Mouse (Mus musculus): ENCODE results near the gene Uqcr11.

Gene Uqcr11

DNA sequence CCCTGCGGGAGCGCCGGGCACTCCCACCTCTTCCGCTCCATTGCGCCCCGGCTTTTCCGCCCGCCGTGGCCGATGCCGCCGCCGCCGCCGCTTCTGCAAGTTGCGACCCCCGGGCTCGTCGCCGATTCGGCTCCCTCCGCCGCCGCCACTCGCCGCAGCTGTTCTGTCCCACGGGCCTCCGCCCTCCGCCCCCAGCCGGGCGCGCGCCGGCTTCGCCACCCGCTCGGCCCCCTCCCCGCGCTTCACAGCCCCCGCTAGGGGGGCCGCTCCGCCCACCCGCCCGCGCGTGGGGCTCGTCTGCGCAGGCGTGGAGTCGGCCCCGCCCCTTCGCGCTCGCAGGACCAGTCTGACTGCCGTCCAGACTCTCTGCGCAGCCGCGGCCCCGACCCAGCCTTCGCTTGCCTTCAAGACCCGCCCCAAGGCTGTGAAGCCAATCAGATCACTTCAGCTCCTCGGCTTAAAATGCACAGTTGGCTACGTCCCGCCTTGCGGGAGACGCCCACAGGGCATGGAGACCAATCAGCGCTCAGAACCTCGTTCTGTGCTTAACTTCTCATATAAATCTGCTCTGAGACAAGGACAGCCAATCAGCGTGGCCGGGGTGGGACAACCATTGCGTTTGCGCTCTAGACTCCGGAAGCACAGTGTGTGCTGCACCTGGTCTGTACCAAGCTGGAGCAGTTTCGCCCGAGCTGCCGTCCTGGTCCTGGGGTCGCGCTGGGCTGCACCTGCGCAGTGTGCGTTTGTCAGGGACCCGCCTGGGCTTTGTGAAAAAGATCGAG, 7.2 kb downstream of the Uqcr11 start, which contains the start of gene Mbd3:
TSS of gene Mbd3 (minus strand) at position 360 of the 782 bp plus-strand sequence.
- peak; percentile 98 for DNase-seq (ENCODE audit: extremely low read depth, low read depth, low spot score)

GRCm38 (mm10) chr10:80398719-80399190, 7.9 kb downstream of the Uqcr11 start:
- no peak for DNase-seq (ENCODE audit: extremely low read depth, low read depth, low spot score)

DNA sequence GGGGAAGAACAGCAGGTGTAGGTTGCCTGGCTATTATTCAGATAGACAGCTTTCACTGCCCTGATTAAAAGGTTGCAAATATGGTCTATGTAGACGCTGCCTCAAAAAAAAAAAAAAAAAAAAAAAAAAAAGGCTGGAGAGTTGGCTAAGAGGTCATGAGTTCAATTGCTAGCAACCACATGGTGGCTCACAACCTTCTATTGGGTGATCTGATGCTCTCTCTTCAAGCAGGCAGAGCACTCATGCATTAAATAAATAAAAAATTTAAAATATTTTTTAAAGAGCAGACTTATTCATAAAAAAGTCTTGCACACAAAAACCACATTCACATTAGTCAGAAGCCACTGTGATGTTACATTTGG, 8.5 kb downstream of the Uqcr11 start:
- DNase-seq (ENCODE audit: extremely low read depth, low read depth, low spot score): no peak

DNA sequence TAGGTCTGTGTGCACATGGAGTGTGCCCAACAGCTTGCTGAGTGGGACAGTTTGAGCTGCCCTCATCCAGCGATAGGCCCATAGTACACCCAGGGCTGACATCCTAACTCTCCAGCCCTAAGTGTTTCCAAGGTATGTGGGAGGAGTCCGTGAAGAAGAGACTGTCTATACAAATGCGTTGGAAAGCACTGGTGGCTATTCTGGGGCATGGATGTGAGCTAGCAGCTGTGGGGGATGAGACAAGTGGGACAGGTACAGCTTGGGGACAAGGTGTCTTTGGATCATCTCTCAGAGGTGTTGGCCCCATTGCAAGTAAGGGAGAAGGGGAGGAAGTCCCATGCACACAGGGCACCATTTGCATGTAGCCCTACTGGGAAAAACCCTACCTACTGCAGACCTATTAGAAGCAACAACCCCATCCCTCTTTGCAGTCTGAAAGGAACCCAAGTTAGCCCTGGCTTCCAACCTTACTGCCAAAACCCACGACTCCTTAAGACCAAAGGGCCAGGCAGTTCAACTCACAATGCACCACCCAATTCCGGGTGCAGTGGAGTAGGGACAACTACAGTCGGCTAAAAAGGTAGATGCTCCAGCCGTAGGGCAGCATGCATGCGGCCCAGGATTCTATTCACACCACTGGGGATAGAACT, 9.0 kb downstream of the Uqcr11 start:
- no peak for DNase-seq (ENCODE audit: extremely low read depth, low read depth, low spot score)

DNA sequence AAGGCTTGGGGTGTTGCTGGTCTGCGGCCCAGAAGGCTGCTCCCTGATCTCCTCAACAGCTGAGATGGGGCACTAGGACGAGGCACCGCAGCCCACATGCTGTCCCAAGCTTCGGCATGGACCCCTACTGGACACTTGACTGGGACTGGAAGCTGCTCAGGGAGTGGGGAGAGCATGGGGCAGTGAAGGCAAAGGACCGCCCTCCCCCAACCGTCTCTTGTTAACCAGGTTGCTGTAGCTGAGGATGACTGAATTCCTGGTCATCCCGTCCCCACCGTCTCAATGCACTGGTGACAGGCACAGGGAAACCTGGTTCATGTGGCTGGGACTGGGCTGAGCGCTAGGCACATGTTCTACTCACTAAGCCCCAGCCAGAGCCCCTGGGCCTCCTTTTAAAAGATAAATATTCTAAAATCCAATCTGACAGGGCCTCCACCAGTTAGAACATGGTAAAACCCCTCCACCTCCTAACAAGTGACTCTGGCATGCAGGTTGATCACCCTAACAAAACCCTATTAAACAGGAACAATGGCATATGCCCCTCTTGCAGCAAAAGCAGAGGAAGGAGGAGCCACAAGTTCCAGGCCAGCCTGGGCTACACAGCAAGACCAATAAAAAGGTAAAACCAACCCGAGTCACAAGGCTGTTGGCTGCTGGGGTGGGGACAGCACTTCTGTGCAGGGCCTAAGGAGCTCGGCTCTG, 9.7 kb downstream of the Uqcr11 start:
- DNase-seq (ENCODE audit: extremely low read depth, low read depth, low spot score): no peak

GRCm38 (mm10) chr10:80395025-80395627, 11.5 kb downstream of the Uqcr11 start:
- DNase-seq (ENCODE audit: extremely low read depth, low read depth, low spot score): no peak

- DNase-seq (ENCODE audit: extremely low read depth, low read depth, low spot score): no peak
These were observed 13.9 kb downstream of the Uqcr11 start for GRCm38 (mm10) chr10:80392687-80393086.

DNA sequence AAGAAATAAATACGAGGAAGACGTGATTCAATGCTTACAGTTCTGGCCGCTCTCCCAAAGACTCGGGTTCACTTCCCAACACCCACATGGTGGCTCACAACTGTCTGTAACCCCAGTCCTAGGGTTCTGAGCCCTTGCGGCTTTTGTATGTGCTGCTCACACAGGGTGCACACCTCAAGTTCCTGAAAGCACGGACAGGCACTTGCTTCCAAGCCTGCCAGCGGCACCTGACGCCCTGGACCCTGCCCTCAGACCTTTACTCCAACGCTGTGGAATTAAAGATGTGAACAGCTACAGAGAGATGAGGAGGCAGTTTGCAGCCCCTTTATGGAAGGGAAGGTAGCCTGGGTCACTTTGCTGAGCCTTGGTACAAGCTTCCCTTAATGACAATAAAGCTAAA, 15.9 kb downstream of the Uqcr11 start:
- DNase-seq (ENCODE audit: extremely low read depth, low read depth, low spot score): no peak

DNA sequence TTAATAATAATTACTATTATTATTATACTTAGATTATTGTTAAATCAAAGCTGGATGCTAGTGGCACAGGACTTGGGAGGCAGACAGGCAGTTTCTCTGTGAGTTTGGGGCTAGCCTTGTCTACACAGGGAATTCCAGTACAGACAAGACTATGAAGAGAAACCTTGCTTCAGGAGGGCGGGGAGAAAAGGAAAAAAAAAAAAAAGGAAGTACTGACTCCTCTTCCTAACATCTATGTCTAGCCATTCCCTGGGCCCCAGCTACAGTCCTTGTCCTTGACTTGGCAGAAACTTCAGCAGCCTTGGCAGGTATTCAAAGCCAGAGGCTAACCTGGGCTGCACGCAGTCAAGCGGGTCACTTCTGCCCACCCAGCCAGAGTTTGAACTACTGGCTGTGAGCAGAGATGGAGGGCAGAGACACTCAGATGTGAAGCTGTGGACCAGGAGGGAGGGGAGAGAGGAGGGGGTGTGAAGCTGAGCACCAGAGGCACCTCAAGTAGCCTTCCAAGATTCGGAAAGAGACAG, 17.4 kb downstream of the Uqcr11 start:
- no peak for DNase-seq (ENCODE audit: extremely low read depth, low read depth, low spot score)

- DNase-seq (ENCODE audit: extremely low read depth, low read depth, low spot score): no peak
These were observed 17.9 kb downstream of the Uqcr11 start for GRCm38 (mm10) chr10:80388731-80389130.

GRCm38 (mm10) chr10:80387522-80387959, 19.1 kb downstream of the Uqcr11 start, which contains the start of gene Mex3d:
Gene Mex3d (minus strand): TSS chr10:80387659.
- no peak for DNase-seq (ENCODE audit: extremely low read depth, low read depth, low spot score)

DNA sequence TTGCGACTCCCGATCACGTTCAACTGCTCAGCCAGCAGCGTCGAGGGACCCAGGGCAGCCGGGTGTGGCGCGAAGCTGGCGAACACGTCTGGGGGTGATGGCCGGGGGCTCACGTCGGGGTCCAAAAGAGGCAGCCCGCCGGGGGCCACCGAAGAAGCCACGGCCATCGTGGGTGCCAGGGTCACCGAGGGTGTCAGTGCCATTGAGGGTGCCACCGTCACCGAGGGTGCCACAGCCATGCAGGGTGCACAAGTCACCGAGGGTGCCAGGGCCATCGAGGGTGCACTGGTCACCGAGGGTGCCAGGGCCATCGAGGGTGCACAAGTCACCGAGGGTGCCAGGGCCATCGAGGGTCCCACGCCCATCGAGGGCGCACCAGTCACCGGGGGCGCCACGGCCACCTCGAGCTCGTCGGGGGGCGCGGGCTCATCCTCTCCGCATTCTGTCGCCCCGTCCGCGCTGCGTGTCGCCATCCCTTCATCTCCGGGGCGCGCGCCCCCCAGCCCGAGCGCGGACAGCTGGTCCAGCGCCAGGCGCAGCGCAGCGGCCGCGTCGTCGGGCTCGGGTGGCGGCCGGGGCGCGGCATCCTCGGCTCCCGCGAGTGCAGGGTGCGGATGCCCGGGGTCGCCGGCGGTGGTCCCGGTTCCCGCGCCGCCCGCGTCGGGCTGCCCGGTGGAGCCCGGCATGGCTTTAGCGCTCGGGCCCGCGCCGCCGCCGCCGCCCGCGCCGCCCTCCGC, 19.7 kb downstream of the Uqcr11 start:
- DNase-seq (ENCODE audit: extremely low read depth, low read depth, low spot score): no peak

GRCm38 (mm10) chr10:80385811-80386734, 20.6 kb downstream of the Uqcr11 start:
- no peak for DNase-seq (ENCODE audit: extremely low read depth, low read depth, low spot score)

DNA sequence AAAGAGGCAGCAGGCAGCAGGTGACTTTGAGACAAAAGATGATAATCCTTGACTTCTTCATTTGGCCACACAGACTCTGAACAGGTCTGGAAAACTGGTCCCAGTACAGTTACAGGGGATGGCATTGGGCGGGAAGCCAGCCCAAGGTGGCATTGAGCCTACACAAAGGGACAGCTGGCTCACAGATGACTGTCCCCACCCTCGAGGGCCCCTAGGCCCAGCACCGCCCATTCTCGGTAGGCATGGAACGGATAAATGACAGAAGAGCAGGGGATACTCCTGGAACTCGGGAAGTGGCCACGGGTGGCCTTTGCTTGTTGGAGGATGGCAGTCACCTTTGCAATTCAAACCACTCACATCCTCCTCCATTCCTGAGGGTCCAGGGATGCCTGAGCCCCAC, 21.3 kb downstream of the Uqcr11 start:
- DNase-seq (ENCODE audit: extremely low read depth, low read depth, low spot score): no peak

DNA sequence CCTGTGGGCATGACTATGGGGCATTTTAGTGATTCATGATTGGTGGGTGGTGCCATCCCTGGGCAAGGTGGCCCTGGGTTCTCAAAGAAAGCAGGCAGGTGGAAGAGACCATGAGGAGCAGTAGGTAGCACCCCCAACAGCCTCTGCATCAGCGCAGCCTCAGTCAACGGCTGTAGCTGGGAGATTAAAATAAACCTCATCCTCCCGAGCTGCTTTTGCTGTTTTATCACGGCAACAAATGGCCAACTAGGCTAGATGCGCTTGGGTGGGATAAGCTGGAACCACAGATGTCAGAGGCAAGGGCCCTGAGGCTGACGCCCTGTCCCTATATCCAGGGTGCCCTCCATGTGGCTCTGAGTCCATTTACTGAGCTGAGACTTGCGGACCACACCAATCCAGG, 21.9 kb downstream of the Uqcr11 start:
- no peak for DNase-seq (ENCODE audit: extremely low read depth, low read depth, low spot score)

GRCm38 (mm10) chr10:80384115-80384639, 22.5 kb downstream of the Uqcr11 start:
- DNase-seq (ENCODE audit: extremely low read depth, low read depth, low spot score): no peak

DNA sequence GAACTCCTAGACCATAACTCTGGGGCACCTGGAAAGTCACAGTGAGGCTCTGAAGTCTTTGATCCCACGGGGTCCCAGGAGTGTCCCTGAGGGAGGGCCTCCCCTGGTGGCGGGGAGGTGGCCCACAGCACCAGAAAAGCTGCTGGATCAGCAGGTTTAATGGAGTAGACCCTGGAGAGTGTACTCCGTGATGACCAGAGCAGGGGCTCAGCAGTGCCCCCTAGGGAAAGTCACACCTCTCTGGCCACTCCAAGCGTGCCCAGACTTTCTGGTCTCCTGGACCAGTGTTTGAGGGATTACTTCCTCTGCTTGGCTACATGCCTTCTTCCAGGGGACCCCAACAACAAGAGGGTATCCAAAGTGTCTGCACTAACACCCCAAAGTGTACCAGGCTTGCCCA, 23.2 kb downstream of the Uqcr11 start:
- no peak for DNase-seq (ENCODE audit: extremely low read depth, low read depth, low spot score)

DNA sequence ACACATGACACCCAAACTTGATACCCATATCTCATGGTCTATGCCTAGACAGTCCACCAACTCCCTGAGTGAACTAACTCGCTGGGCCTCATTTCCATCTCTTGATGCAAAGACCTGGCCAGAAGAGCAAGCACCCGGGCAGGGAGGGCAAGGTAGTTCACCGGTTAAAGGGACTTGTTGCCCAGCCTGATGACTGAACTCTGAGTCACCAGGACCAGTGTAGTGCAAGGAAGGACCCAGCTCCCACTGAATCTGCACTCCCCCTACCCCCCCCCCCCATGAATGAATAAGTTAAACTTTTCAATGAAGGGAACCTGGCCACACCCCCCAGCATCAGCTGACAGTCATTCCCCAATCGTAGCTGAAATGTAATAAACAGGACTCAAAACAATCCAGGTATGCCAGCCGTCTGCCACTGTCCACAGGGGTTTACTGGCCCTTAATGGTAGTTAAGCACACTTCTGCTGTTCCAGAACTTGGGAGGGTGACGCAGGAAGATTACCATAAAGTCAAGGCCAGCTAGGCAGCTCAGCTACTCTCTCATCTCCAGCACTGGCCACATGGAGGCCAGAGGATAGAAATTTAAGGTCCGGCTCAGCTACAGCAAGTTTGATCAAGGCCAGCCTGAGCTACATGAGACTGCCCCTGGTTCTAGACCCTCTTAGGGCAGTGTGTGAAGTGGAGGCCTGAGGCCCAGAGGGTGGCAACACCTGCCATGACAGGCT, 23.8 kb downstream of the Uqcr11 start:
- DNase-seq (ENCODE audit: extremely low read depth, low read depth, low spot score): no peak
